Mouse (Mus musculus): ENCODE data around the gene Rabgap1.

- TF ChIP-seq CTCF (IDR thresholded peaks at IDR 0.05) (no peak), POLR2A (IDR thresholded peaks at IDR 0.05; ENCODE audit: insufficient read depth, low read depth, low read length) (no peak), EP300 (IDR thresholded peaks at IDR 0.05; ENCODE audit: insufficient read depth, low read depth, low read length) (no peak)
These were observed 43.3 kb downstream of the Rabgap1 start for GRCm38 (mm10) chr2:37486408-37486807.
